Mouse (Mus musculus) cerebellum, postnatal 4 days (tissue): ENCODE measurements around the gene Aldh3b1.
A peak's percentile ranks its signal among the peaks of the same experiment; 100 is the strongest.

Experiments
- DNase-seq, 2 experiments: peaks; one replicate each; pipeline ENCODE4 v3.0.0; 2022; ENCODE audit warnings: low spot score in 2 of 2, mixed read lengths in 1 of 2

The Aldh3b1 gene

GRCm38 (mm10) chr19:3882214-3882613, 47.4 kb downstream of the Aldh3b1 start:
- DNase-seq = no peak

DNA sequence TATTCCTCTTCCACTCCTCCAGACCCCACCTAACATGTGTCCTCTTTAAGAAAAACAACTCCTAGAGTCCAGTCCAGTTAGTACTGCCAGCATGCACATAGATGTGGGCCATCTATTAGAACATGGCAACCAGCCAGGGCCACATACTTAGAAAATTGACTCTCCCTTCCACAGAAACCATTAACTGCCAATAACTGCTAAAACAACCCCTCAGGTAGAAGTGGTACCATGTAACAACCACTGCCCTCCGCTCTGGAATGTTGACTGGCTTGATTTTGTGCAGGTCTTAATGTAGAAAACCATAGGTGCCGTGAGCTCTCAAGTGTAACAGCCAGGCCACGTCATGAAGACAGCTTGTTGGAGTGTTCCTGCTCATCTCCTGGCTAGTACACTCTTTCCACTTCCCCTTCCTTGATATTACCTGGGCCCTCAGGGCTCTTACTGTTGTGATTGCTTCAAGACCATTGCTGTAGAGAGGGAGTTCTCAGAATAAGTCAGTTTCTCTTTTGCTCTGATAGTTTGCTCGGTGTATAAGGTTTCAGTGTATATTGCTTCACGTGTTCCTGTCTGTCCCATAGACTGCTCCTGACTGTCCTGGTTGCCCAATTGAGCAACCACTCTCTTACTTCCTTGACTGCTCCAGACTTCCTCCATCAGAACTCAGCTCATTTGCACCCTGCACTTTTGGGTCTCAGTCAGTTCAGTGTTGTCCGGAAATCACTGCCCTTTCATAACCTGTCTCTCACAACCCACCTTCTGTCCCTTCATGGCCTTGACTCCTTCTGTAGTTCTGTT, 49.4 kb downstream of the Aldh3b1 start:
- DNase-seq = no peak

DNA sequence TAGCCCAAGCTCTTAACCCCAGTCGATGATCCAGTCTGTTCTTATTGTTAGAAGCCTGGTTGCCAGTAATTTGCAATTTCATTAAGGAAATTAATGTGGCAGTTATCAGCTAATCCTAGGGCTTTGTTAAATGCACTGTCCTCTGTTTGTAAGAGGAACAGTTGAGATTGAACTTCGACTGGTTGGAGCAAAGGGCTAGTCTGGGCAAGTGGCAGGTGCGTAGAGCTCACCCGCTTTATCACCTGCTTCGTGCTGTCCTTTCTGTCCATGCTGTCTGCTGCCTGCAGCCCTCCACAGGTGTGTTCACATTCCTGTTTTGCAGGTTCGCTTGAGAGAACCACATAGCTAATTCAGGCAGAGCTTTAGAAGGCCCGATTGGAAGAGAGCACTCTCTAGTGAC, 54.6 kb downstream of the Aldh3b1 start:
- DNase-seq = no peak

GRCm38 (mm10) chr19:3872373-3872772, 57.2 kb downstream of the Aldh3b1 start:
- DNase-seq = peak in 1 of 2 experiments; percentile 22

DNA sequence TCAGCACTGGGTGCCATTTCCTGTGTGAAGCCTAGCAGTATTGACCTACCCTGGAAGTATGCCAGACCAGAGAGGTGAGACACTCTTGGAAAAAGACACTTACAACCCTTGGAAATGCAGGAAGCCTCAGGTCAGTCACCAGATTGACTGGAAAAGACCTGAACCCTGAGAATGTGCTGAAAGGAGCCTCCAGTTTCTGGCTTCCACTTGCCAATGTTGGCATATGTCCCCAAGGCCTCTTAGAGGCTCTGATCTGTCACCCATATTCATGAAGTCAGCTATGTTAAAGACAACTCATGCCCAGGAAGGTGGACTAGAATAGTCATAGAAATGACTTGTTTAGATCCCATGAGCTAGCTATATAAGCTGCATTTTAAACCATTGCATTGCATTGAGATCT, 58.1 kb downstream of the Aldh3b1 start:
- DNase-seq = no peak

DNA sequence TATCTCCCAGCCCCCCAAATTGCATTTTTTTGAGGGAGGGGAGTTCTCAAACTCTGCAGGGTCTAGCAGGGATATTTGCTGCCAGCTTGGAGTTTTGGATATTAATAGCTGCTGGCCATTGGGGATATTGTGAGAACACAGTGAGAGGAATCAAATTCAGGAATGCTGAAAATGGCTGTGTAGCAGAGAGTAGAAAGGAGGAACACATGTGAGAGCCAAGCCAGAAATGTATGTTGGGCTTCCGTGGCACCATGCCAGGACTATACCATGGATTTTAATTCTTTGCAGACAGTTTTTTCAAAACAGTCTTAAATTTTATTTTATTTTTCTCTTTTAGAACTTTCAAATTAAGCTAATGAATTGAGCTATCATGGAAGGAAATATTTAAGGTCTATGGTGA, 61.3 kb downstream of the Aldh3b1 start:
- DNase-seq = no peak

GRCm38 (mm10) chr19:3864960-3865359, 64.6 kb downstream of the Aldh3b1 start:
- DNase-seq = no peak
